Mouse (Mus musculus) hindlimb bud, embryonic 11.5 days (tissue): ENCODE results near the gene Mtx2.

ENCODE experiments used
- DNase-seq: peaks from one replicate; pipeline ENCODE4 v3.0.0-alpha.2; 2012; ENCODE audit warnings: low read depth, low spot score; ENCODE audit errors: extremely low spot score

Gene Mtx2

GRCm38 (mm10) chr2:74825730-74826430, at the start of gene Mtx2:
Mtx2 (plus strand) TSS chr2:74825803.
- no peak for DNase-seq

DNA sequence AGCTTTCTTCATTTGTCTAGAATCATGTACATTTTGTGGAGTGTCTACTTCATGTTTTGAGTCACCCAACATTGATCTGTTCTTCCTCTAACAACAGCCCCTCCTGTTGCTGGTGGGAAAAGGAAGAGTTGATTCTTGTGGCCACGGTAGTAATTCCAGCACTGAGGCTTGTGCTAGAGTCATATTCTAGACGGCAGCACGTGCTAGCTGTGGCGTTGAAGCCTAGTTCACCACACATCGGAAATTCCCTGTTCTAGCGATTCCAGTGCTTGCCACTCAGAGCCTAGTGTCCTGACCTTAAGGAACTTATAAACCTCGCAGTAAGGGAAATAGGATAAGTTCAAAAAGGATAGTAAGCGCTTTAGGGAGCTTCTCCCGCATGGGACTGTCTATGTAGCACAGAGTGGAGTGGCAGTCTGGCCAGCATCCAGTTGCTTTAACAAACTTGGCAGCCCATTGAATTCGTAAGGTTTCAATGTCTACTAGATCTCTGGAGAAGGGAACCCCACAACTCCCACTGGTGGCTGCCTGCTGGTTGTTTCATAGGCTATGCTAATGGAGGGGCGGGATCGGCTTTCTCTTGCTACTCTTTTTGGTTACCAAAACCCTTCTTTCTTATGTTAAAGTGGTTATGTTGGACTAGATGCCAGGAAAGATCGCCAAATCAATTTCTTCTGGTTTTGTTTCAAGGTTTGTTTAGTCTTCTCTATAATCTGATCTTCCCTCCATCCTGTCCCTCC, 47.9 kb upstream of the Mtx2 start:
- no peak for DNase-seq

DNA sequence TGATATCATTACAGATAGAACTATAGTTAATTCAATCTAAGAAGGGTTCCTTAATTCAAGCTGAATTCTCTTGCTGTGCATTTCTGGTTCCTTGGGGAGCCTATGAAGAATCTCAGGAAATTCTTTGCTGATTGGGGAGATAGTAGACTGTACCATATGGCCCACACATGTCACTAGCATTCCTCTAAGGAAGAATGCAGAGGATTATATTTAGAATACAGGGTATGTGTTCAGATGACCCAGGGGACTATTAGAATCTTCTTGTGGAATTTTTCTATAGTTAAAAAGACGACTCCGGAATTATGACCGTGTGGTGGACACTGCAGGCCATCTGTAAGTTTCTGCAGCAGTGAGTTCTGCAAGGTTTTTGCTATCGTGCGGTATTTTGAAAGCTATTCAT, 44.2 kb upstream of the Mtx2 start:
- DNase-seq, result no peak

GRCm38 (mm10) chr2:74795531-74795930, 30.1 kb upstream of the Mtx2 start:
- no peak for DNase-seq

DNA sequence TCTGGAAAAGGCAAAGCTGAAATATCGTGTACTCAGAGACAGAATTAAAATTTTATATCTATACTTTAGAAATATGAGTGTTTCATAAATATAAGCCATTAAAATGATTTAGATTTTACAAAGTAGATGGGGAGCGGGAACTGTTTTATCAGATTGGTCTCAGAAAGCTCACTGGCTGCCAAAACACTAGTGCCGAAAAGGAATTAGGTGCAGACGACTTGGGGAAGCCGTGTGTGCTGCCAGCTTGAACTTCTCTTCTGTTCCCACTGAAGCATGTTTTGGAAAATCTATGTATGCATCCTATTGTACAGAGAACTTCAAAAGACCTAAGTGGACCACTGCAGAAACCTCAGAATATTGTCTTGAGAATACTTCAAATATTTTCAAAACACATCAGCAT, 17.2 kb upstream of the Mtx2 start:
- no peak for DNase-seq

DNA sequence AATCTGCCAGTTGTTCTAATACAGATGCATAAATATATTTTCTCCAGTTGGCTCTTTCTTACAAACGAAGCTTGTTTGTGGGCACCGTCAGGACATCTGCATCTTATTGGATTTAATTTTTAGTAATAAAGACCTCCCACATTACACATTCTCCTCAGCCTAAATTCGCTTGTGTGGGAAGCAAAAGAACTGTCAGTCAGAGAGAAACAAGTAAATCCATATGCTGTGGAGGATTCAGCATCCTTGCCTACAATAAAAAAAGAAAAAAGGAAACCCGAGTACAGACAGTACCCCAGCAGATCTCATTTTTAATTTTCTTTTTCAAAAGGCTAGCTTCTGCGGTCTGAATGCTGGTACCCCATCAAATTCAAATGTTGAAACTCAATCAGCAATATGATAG, 2.9 kb upstream of the Mtx2 start:
- no peak for DNase-seq

DNA sequence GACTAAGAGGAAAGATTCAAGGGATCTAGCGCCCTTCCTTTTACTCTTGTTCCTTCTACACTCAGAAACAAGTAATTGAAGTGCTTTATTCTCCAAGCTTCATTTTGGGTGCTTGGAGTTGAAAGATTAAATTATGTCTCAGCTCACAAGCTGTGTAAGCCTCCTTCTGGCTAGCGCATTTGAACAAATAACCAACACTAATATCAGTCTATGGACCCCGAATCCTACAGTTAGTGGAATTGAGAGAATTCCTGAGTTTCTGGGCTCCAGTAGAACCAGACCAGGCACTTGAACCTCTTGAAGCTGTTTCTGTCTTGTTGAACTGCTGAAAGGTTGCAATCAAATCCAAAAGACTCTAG, 253 bp upstream of the Mtx2 start:
- DNase-seq, result no peak

DNA sequence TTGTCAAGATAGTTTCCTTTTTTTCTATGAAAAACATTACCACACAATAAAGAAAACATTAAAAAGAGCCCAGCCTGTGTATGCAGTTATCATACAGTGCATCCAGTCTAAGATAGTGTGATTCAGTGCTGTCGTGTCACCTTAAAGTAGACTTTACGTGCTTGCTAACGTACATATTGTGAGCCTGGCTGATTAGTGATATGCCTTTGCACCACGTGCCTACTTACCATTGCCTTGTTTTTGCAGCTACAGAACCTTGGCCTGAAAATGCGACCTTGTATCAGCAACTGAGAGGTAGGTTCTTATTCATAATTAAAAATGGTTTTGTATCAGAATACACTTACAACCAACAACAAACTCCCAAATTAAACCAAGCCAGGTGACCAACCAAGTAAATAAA, 21.4 kb downstream of the Mtx2 start:
- DNase-seq, result no peak

DNA sequence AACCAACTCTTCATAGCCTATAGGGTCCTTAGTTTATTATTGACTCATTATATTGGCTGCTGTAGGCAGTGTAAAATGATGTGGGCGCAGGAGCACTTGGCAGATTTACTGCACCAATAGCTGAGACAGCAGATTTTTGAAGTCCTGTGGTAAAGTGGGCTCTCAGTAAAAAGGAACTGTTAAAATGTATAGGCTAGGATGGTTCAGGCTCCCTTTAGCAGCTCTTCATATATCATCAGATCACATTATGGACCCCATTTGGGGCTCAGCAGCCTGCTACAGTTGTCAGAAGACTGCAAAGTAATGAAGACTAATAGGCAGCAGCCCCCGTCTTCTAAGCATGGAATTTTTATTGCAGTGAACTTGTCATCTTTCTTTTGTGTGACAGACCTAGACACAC, 21.9 kb downstream of the Mtx2 start:
- no peak for DNase-seq

DNA sequence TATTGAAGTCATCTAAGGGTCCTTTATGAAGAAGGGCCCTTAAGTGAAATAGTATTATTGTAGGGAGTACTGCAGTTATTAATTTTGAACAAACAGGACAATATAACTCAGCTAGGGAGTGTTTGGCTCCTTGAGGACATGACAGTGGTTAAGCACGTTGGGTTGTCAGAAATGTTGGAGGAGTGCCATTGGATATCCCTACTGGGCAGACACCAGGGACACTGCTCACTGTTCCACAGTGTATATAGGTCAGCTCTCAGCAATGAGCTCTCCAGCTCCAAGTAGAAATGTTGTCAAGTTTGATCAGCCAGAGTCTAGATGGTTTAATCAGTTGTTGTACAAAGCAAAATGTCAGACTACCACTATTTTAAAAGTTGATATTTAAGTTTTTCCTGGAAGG, 24.4 kb downstream of the Mtx2 start:
- DNase-seq, result no peak

- no peak for DNase-seq
Observed at GRCm38 (mm10) chr2:74862070-74862476, 36.5 kb downstream of the Mtx2 start.

DNA sequence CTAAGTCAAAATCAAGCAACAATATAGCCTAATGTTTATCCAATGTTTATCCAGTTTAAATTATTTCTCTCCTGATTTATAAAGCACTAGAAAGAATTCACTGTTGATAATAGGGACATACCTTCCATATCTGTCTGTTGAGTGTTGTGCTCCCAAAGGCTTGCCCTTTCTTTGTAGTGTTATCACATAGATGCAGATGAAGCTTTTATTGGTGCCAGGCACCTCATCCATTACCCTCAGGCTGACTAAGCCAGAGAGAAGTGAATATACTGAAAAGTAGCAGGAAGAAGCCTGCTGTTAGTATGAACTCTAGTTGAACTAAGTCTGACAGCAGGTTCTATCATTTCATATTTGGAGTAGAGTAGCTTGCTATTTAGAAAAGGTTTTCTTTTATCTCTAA, 39.8 kb downstream of the Mtx2 start:
- no peak for DNase-seq

DNA sequence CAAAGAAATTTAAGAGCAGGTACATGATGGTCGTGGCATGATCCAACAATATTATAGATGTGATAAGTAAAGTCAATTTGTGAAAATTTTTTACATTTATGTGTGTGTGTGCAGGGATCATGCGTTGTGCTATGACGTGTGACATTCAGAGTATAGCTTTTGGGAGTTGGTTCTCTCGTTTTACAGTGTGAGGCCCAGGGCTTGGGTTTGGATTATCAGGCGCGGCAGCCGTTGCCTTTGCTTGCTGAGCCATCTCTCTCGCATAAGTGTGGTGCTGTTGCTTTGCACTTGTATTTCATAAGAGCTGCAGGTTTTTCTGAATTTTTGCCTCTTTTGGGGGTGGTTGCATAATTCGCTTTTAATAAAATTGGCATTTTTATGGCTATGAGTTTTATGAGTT, 48.4 kb downstream of the Mtx2 start:
- no peak for DNase-seq

DNA sequence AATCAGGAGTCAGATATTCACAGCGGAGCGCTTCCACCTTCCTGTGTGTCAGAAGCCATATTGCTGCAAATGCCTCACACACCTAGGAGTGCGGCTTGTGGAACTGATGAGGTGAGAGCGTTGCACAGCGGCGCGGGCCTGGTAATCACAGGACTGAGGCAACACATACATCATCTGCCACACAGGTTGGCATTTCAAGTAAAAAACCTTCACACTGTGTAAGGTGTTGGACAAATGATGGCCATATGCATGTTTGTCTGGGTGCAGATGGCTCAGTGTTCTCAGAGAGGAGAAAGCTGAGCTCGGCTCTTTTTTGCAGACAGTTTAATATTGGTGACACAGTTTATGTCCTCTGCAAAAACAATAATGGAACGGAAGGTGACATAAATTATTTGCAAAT, 58.8 kb downstream of the Mtx2 start:
- no peak for DNase-seq

DNA sequence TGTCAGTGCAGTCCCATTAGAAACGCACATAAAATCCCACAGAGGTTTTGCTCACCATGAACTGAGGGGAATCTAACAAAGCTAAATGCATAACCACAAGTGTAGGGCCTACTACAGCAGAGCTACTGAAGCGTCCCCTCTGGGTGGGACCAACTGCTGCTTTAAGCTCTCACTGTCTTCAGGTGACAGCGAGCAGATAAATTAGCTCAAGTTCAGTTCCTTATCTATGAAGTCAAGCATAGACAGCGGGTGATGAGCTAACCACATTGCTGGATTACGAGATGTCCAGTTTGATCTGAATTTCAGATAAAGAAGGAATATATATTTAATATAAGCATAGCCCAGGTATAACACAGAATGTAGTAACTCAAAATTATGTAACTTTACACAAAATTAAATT, 66.3 kb downstream of the Mtx2 start:
- DNase-seq, result no peak

GRCm38 (mm10) chr2:74892881-74893615, 67.4 kb downstream of the Mtx2 start:
- no peak for DNase-seq

GRCm38 (mm10) chr2:74894061-74894460, 68.5 kb downstream of the Mtx2 start:
- peak; percentile 24 for DNase-seq

DNA sequence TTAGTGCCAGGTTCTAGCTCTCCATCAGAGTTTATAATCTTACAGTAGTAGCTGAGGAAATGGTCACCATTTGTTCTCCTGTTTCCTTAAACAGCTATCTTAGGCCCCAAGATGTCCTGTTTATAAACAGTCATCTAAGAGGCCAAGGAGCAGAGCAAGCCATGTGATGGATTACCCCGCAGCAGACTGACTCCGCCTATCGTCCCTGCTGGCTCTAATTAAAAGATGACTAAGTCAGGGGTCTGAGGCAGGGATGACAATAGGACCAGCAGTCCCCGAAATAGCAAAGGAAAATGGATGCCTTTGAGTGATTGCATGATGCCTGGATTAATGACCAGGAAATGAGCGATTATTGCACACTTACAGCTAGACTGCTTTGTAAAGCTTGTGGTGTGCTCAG, 74.4 kb downstream of the Mtx2 start:
- no peak for DNase-seq

GRCm38 (mm10) chr2:74901764-74902295, 76.2 kb downstream of the Mtx2 start:
- DNase-seq, result no peak

DNA sequence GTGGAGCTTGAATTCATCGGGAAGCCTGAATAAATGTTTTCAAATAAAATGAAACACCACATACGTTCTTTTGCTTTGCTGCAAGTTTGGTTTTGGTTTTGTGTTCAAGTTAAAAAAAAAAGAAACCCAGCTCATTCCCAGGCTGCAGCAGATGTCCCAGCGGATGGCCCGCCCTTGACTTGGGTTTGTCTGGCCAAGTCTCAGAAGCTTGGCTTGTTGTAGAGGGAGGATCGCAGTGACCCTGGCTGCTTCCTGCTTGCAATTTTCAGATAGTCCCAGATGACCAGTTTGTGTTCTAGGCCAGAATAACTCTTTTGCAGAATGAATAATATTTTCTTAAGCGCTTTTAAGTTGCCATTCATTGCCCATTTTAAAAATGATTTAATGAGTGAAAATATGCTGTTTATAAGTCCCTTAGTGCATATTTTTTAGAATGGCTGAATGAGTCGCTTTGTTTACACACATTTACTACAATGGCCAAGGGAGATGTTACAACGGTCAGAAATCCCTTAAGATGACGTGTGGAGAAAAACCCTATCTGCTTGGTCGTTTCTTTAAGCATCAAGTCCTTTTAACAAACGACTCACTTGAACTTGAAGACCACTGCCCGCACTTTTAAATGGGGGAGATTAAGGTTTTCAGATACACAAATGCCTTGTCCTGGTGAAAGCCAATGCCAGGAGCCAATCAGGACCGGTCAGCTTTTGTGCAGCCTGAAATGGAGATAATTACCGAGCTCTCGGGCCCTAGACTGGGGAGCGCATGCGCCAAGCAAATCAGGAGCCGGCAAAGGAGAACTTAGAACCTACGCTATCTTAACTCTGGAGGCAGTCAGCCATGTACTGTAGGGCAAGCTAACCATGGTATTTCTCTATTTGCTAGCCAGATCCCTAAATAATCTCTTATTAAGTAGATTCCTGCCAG, 82.0 kb downstream of the Mtx2 start:
- no peak for DNase-seq

- DNase-seq, result no peak
Observed at GRCm38 (mm10) chr2:74912031-74912430, 86.4 kb downstream of the Mtx2 start.
